Mouse (Mus musculus) G1E (cell line): ENCODE data around the gene Slc45a1. TPM values are rescaled to one million over a fixed set of nuclear protein-coding genes. Genes with fewer than 3 reads are reported as not detected.

Experiments used
- ATAC-seq: 2 replicates; pipeline ENCODE4 v1.8.0; 2016; ENCODE audit warnings: mild to moderate bottlenecking; ENCODE audit not compliant: insufficient number of reproducible peaks, poor library complexity, low FRiP score, severe bottlenecking; ENCODE audit errors: extremely low read depth
- DNase-seq: peaks from one replicate; pipeline ENCODE4 v3.0.0; 2012; ENCODE audit warnings: low spot score
- H3K27me3 ChIP-seq: 2 replicates; pipeline ENCODE4 v1.6.1; 2012; ENCODE audit warnings: mild to moderate bottlenecking, low read length, inconsistent platforms; ENCODE audit not compliant: insufficient read depth
- H3K36me3 ChIP-seq: replicated peaks from 2 replicates; pipeline ENCODE3; 2012; ENCODE audit warnings: mild to moderate bottlenecking, inconsistent platforms
- H3K4me1 ChIP-seq: 2 replicates; pipeline ENCODE4 v1.6.1; 2012; ENCODE audit warnings: low read depth, low read length, inconsistent platforms, mixed read lengths; ENCODE audit not compliant: insufficient read depth
- H3K4me3 ChIP-seq: 2 replicates; pipeline ENCODE4 v1.5.1; 2012; ENCODE audit warnings: low read depth, mild to moderate bottlenecking, inconsistent platforms, low read length, moderate library complexity, mixed read lengths
- H3K9me3 ChIP-seq: replicated peaks from 2 replicates; pipeline ENCODE4 v1.6.1; 2012; ENCODE audit warnings: inconsistent platforms
- CTCF ChIP-seq: IDR thresholded peaks from 2 replicates; pipeline ENCODE4 v1.5.1; 2012; ENCODE audit warnings: low read depth, low read length, inconsistent platforms, mixed read lengths
- GATA1 ChIP-seq: IDR thresholded peaks from 2 replicates; pipeline ENCODE4 v1.6.1; 2012; ENCODE audit warnings: borderline replicate concordance, low read length, inconsistent platforms, mixed read lengths
- GATA2 ChIP-seq: IDR thresholded peaks from 2 replicates; pipeline ENCODE4 v1.6.1; 2012; ENCODE audit warnings: low read depth, low read length, inconsistent platforms, borderline replicate concordance
- POLR2AphosphoS5 ChIP-seq: IDR thresholded peaks from 2 replicates; pipeline ENCODE4 v1.6.1; 2012; ENCODE audit warnings: low read depth, low read length, inconsistent platforms; ENCODE audit not compliant: insufficient replicate concordance
- TAL1 ChIP-seq: conservative IDR thresholded peaks from 2 replicates; pipeline ENCODE4 v1.6.1; 2012; ENCODE audit warnings: low read depth, low read length, inconsistent platforms, mixed read lengths
- polyA plus RNA-seq: library from polyadenylated mRNA; stranded (reverse); fragments of >175 nt; gene quantifications from 2 replicates; pipeline ENCODE4 v1.2.3, GENCODE M21; 2012
- total RNA-seq, 2 experiments: library from RNA; stranded (forward) in 1 of 2; stranded (reverse) in 1 of 2; fragments of 200-1000 nt in 1 of 2; fragments of >200 nt in 1 of 2; fragmentation: Nextera tagmentation in 1 of 2; gene quantifications; 2 replicates each; pipeline ENCODE4 v1.2.3; 2014 to 2017

Gene Slc45a1
- total and polyA plus RNA-seq, 3 experiments = 0.22 TPM; not detected in 2

DNA sequence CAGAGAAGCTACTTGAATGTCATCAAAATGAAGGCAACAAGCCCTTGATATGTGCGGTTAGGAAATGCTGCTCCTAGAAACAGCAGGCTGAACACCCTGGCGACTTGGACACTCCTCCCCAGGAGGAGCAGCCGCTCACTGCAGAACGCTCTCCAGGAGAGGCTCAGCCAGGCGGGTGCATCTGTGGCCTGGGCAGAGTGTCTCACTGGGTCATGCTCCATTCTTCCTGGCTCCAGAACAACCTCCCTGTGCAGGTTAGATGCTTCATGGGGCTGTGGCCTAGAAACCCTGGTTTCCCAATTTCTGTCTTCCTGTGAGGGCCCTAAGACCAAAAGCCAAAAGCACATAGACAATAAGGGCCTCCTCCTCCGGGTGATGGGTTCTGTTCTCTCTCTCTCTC is 15.3 kb downstream of the Slc45a1 start:
- Histone ChIP-seq H3K4me1 (peaks cover 4% of the 10 kb centered on the region; the same call in 1 of the 2 replicates), H3K36me3 (no peaks in the 10 kb centered on the region), H3K9me3 (no peaks in the 10 kb centered on the region), H3K4me3 (no peak overlapping the region), H3K27me3 (peaks cover 63% of the 10 kb centered on the region)
- ATAC-seq = no peak
- DNase-seq = no peak
- TF ChIP-seq GATA1 (no peak), TAL1 (no peak), GATA2 (no peak), CTCF (no peak), POLR2AphosphoS5 (no peak)

- ATAC-seq = no peak
- peaks cover 72% of the 10 kb centered on the region for H3K27me3 ChIP-seq
These were observed 16.4 kb downstream of the Slc45a1 start for GRCm38 (mm10) chr4:150635568-150635967.

DNA sequence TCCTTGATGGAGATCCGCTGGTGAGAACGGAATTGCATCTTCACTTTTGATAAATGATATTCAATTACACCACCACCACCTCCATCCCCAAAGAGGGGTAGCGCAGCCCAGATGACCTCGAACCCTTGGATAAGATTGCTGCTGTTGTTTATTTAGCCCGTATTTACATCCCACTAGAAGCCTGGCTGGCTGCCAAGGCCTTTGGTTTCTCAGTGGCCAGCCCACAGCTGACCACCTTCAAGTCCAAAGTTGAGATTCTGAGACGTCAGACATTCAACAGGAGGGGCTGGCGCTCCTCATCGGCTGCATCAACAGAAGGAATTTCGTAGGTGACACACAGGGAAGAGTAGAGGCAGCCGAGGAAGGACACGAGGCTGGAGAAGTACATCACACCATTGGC is 22.7 kb downstream of the Slc45a1 start:
- ATAC-seq (no peak), DNase-seq (no peak)
- TF ChIP-seq GATA1 = no peak
- TF ChIP-seq CTCF = no peak
- no peak for TF ChIP-seq POLR2AphosphoS5
- no peak for TF ChIP-seq GATA2
- TF ChIP-seq TAL1 = no peak
- Histone ChIP-seq H3K4me1 (peaks cover 32% of the 10 kb centered on the region), H3K36me3 (peaks cover 2% of the 10 kb centered on the region), H3K9me3 (no peaks in the 10 kb centered on the region), H3K27me3 (peaks cover 52% of the 10 kb centered on the region), H3K4me3 (no peak overlapping the region)

More at GRCm38 (mm10) chr4:150635568-150635967, 16.4 kb downstream of the Slc45a1 start:
- H3K9me3 ChIP-seq = no peaks in the 10 kb centered on the region
- H3K36me3 ChIP-seq = no peaks in the 10 kb centered on the region
- peaks cover 4% of the 10 kb centered on the region; the same call in 1 of the 2 replicates for H3K4me1 ChIP-seq
- no peak for DNase-seq
- H3K4me3 ChIP-seq = no peak overlapping the region
- TF ChIP-seq POLR2AphosphoS5 = no peak
- TF ChIP-seq GATA1 = no peak
- no peak for TF ChIP-seq GATA2
- TF ChIP-seq TAL1 = no peak
- no peak for TF ChIP-seq CTCF

- H3K9me3 ChIP-seq = no peaks in the 10 kb centered on the region
- H3K36me3 ChIP-seq = peaks cover 25% of the 10 kb centered on the region
- DNase-seq (peak; percentile 49), ATAC-seq (peak; percentile 42; the same call in 1 of the 2 replicates)
- peaks cover 34% of the 10 kb centered on the region for H3K4me1 ChIP-seq
- TF ChIP-seq POLR2AphosphoS5 (no peak), CTCF (peak; percentile 94)
- H3K27me3 ChIP-seq = peaks cover 30% of the 10 kb centered on the region
- H3K4me3 ChIP-seq = no peak overlapping the region
These were observed 25.8 kb downstream of the Slc45a1 start for GRCm38 (mm10) chr4:150625951-150626732.

DNA sequence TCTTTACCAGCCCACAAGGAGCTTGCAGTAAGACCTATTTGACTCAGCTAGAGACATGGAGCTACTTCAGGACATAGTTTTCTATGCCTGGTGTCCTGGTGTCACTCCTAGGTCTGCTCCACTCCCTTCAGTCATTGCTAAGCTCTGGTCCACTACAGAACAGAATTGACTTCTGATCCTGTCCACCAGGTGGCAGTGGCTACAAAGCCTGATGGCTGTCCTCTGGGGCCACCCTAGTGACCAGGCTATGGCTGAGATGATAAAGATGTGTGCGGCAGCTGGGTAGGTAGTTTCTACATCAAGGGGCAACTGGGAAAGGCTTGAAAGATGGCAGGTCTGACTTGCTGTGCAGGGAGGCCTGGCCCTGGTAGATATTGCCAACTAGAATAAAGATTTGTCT is 26.5 kb downstream of the Slc45a1 start:
- H3K4me1 ChIP-seq = peaks cover 34% of the 10 kb centered on the region
- ATAC-seq (peak; percentile 69; the same call in 1 of the 2 replicates), DNase-seq (peak; percentile 46)
- no peak overlapping the region for H3K4me3 ChIP-seq
- peaks cover 31% of the 10 kb centered on the region for H3K36me3 ChIP-seq
- H3K27me3 ChIP-seq = peaks cover 22% of the 10 kb centered on the region
- no peak for TF ChIP-seq GATA2
- no peaks in the 10 kb centered on the region for H3K9me3 ChIP-seq

DNA sequence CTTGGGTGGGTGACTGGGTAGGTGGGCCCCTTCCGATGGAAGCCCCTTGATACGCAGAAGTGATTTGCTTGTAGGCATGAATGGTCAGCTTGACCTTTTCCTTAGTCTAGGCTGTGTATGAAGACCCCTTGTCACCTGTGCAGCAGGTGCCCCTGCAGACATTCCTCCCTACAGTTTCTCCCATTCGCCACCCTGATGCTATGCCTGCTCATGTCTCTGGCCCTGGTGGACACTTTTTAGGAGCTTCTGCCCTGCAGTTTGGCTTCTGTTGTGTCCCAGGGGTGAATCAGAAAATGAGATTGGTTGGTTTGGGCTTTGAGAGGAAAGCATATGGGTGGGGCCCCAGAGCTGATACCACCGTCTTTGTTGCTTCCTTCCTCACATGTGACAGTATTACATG is 27.0 kb downstream of the Slc45a1 start:
- peaks cover 36% of the 10 kb centered on the region for H3K36me3 ChIP-seq
- H3K4me1 ChIP-seq = peaks cover 34% of the 10 kb centered on the region
- H3K27me3 ChIP-seq = peaks cover 18% of the 10 kb centered on the region
- H3K9me3 ChIP-seq = no peaks in the 10 kb centered on the region
- H3K4me3 ChIP-seq = no peak overlapping the region
- DNase-seq (no peak), ATAC-seq (no peak)
- TF ChIP-seq CTCF (no peak), TAL1 (no peak)
